Mouse (Mus musculus) c-Kit-positive CD71-positive TER-119-negative erythroid progenitor cells, embryonic 14.5 days (primary cell): ENCODE data around the gene Chil1.

Source experiments
- DNase-seq: peaks from one replicate; pipeline ENCODE4 v3.0.0-alpha.2; 2013; ENCODE audit warnings: low read depth

The Chil1 gene

GRCm38 (mm10) chr1:134205296-134206018, 23.5 kb downstream of the Chil1 start:
- DNase-seq: no peak

- DNase-seq: no peak
These were observed 24.1 kb downstream of the Chil1 start for GRCm38 (mm10) chr1:134206085-134206484.

- no peak for DNase-seq
These were observed 28.3 kb downstream of the Chil1 start for GRCm38 (mm10) chr1:134210179-134210755.

GRCm38 (mm10) chr1:134211043-134211442, 29.1 kb downstream of the Chil1 start:
- DNase-seq: no peak

- no peak for DNase-seq
These were observed 29.7 kb downstream of the Chil1 start for GRCm38 (mm10) chr1:134211631-134212030.

- DNase-seq: no peak
These were observed 30.4 kb downstream of the Chil1 start for GRCm38 (mm10) chr1:134212351-134212750.

- no peak for DNase-seq
These were observed 31.4 kb downstream of the Chil1 start for GRCm38 (mm10) chr1:134213405-134213804.

GRCm38 (mm10) chr1:134215059-134215458, 33.1 kb downstream of the Chil1 start:
- no peak for DNase-seq

- DNase-seq: no peak
These were observed 34.0 kb downstream of the Chil1 start for GRCm38 (mm10) chr1:134215751-134216628.

GRCm38 (mm10) chr1:134216629-134216971, 34.6 kb downstream of the Chil1 start:
- no peak for DNase-seq

GRCm38 (mm10) chr1:134217028-134217481, 35.1 kb downstream of the Chil1 start:
- DNase-seq: no peak

GRCm38 (mm10) chr1:134217942-134218341, 36.0 kb downstream of the Chil1 start:
- no peak for DNase-seq

- DNase-seq: no peak
These were observed 37.6 kb downstream of the Chil1 start for GRCm38 (mm10) chr1:134219608-134220007.

GRCm38 (mm10) chr1:134221172-134221571, 39.2 kb downstream of the Chil1 start:
- no peak for DNase-seq

GRCm38 (mm10) chr1:134222122-134223055, 40.4 kb downstream of the Chil1 start:
- no peak for DNase-seq

- DNase-seq: no peak
These were observed 42.8 kb downstream of the Chil1 start for GRCm38 (mm10) chr1:134224649-134225227.

- DNase-seq: no peak
These were observed 43.4 kb downstream of the Chil1 start for GRCm38 (mm10) chr1:134225375-134225774.

- DNase-seq: no peak
These were observed 44.8 kb downstream of the Chil1 start for GRCm38 (mm10) chr1:134226739-134227138.

- DNase-seq: no peak
These were observed 48.0 kb downstream of the Chil1 start for GRCm38 (mm10) chr1:134229806-134230575.

- DNase-seq: no peak
These were observed 48.8 kb downstream of the Chil1 start for GRCm38 (mm10) chr1:134230638-134231228.
